Mouse (Mus musculus): ENCODE data around the gene Apip. TPM values are rescaled to one million over a fixed set of nuclear protein-coding genes. Genes with fewer than 3 reads are reported as not detected.

Apip gene
- total RNA-seq, 2 experiments from 2014 or later: 21.6 to 30.9 TPM

- intact Hi-C loops (cut with DNase I): loop anchor here (1.0 to 10.0 kb wide), 2 partner anchors 262 to 359 kb away; no protein-coding TSS in a partner anchor
- no peak for DNase-seq (ENCODE audit: low spot score in 2 of 2)
Measured at GRCm38 (mm10) chr2:103085633-103086032, 12.2 kb downstream of the Apip start.

- DNase-seq (ENCODE audit: low spot score in 2 of 2): peak; percentile 42 to 71
Measured at GRCm38 (mm10) chr2:103086432-103086831, 13.0 kb downstream of the Apip start.

DNA sequence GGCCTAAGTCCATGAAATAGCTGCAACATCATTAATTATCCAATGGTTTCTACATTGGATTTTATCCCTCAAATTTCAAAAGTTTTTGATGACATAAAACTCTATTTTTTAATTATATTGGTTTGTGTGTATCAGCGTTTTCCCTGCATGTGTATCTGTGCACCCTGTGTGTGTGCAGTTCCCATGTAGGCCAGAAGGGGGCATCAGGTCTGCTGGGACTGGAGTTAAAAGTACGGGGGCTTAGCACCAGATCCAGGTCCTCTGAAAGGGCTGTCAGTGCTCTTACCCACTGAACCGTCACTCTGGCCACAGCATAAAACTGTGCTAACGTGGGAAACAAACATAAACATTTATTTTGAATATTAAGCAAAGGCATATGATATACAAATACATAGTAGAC, 14.6 kb downstream of the Apip start:
- no peak for DNase-seq (ENCODE audit: low spot score in 2 of 2)
- intact Hi-C loops (cut with DNase I): loop anchor here (10.0 kb wide), 1 partner anchor 357 kb away; no protein-coding TSS in a partner anchor

More at GRCm38 (mm10) chr2:103086432-103086831, 13.0 kb downstream of the Apip start:
- intact Hi-C loops (cut with DNase I): loop anchor here (1.0 to 10.0 kb wide), 2 partner anchors 261 to 358 kb away; no protein-coding TSS in a partner anchor

DNA sequence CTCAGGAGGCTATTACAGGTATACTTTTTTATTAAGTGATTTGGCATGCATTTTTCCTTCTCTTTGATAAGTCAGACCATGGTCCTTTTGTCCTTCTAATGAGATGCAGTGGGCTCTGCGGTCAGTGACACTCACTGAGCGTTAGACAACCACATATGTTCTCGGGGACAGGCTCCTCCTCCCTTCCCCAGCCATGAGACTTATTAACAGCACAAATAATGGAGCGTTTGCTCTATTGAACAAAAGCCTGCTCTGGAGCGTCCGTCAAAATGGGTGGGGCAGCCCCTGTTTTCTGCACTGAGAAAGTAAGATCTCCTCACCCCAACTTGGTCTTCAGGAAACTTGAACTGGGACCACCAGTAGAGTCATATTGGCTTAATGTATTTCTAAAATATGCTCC, 16.0 kb downstream of the Apip start:
- DNase-seq (ENCODE audit: low spot score in 2 of 2): no peak
- intact Hi-C loops (cut with DNase I): loop anchor here (10.0 kb wide), 1 partner anchor 355 kb away; no protein-coding TSS in a partner anchor

- no peak for DNase-seq (ENCODE audit: low spot score in 2 of 2)
- intact Hi-C loops (cut with DNase I): no loop called here
Measured at GRCm38 (mm10) chr2:103102595-103102994, 29.1 kb downstream of the Apip start.

- DNase-seq (ENCODE audit: low spot score in 2 of 2): no peak
- intact Hi-C loops (cut with DNase I): no loop called here
Measured at GRCm38 (mm10) chr2:103106172-103106571, 32.7 kb downstream of the Apip start.

DNA sequence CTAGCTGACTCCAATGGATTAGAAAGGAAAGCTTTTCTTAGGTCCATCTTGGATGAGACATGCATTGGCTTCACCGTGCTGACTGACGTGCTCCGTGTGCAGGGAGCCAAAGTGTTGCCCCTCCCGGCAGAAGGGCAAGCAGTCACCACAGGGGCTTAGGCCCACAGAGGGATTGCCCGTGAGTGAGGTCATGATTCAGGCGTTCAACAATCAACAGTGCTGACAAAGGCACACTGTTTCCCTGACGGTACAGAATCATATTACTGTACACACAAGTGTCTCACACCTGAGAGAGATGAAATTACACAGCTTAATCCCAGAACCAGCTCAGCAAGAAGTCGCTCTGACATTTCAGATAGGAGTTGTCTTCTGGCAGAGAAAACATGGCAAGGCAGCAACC, 38.2 kb downstream of the Apip start:
- intact Hi-C loops (cut with DNase I): no loop called here
- no peak for DNase-seq (ENCODE audit: low spot score in 2 of 2)

DNA sequence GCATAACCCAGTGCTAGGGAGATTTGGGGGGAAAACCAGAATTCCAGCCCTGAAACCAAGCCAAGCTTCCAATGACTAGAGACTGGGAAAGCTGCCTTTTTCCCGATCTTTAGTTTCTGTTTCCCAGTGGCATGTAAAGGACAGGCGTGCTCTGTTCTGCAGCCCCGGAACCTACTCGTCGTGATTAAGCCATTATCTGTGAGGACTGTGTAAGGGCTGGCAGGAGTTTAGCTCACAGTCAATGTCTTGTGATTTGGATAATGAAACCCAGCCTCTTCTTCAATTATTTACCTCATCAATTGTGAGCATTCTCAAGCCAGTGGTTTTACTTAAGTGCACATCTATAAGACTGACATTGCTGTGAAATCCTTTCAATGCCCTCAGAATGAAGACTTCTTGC, 43.7 kb downstream of the Apip start:
- intact Hi-C loops (cut with DNase I): no loop called here
- DNase-seq (ENCODE audit: low spot score in 2 of 2): no peak

DNA sequence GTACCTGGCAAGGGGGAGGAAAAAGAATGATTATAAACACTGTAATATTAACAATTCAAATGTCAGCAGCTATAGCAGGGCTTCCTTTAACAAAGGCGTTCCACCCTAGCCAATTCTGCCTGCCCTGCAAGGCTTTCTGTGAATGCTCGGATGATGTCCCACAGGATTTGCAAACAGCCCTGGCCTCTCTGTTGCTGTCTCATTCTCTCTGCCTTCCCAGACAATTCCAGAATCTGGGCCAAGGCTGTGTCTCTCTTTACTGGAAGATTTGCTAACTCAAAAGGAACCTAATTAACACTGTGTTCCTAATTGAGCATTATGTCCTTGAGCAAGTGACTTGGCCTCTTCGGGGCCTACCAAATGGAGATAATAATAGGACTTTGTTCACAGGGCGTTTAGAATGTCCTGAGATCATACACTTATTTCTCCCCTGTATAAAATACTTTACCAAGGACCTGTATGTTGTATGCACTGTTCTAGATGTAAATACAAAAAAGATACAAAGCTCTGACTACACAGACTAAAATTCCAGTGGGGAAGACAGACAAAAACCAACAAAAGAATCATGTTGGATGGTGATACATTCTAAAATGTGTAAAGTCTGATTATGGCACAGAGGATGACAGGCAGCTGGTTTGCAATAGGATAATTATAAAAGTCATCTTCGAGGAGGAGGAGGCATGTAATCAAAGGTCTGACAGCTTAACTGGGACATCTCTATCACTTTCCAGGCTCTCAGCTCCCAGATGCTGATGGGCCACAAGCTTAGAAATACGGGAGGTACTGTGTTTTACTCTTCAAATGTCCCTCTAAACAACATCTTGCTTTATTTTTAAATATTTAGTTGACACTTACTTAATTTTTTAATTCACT, 45.1 kb downstream of the Apip start:
- intact Hi-C loops (cut with DNase I): no loop called here

DNA sequence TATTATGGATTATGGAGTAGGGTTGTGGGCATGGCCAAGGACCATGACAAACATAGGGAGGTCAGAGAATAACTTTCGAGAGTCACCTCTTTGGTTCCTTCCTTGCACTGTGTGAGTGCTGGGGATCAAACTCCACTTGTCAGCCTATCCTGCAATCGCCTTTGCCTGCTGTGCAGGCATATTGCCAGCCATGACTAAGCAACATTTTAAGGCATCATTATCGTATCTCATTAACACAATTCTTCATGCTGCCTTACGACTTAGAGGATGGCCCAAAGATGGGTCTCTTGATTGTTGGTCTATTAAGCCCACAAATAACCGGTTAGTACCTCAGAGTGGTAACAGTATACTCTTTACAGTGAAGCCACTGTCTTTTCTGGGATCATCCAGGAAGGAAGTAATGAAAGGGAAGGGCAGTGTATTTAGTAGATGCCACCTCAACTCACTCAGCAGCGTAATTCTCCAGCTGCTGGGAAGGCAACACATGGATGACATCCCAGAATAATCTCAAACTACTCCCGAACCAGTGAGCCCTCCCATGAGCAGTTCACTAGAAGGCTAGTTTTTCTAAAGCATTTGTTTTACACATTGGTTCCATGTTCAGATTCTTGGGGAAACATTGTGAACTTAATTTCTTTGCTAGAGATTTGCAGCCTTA, 45.9 kb downstream of the Apip start:
- intact Hi-C loops (cut with DNase I): no loop called here
- no peak for DNase-seq (ENCODE audit: low spot score in 2 of 2)

More for the DNA sequence above, 45.1 kb downstream of the Apip start:
- DNase-seq (ENCODE audit: low spot score in 2 of 2): no peak

GRCm38 (mm10) chr2:103129676-103130075, 56.2 kb downstream of the Apip start:
- DNase-seq (ENCODE audit: low spot score in 2 of 2): no peak
- intact Hi-C loops (cut with DNase I): no loop called here

- intact Hi-C loops (cut with DNase I): no loop called here
- DNase-seq (ENCODE audit: low spot score in 2 of 2): no peak
Measured at GRCm38 (mm10) chr2:103131145-103131544, 57.7 kb downstream of the Apip start.

DNA sequence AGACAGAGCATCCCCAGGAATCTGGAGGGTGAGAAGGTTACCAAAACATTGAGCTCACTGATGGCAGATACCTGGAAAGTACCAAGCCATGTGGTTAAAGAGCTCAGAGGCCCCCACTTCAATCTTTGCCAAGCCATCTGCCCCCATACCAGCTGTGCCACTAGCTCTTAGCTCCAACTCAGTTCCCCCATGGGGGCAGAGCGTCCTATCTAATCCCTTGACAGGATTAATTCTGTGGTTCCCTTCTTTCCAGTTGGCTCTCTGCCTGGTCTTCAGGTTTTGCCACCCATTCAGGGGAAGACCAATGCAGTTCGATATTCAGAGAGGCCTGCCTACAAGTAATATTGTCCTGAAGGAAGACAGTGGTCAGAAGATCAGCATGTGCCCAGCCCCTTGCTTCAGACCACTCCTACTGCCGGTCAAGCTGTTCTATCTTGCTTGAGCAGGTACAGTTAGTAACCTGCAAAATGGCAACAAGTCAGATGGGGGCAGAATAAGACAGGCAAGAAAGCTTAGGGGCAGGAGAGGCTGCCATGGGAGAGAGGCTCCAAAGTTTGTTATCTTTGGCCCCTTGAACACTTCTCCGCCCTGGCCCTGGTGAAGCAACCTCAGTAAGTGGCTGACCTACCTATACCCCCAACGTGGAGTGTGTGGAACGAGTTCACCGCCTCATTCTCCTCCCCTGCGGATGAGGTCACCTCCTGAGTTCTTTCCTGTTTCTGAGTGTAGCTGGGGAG, 65.2 kb downstream of the Apip start:
- intact Hi-C loops (cut with DNase I): no loop called here
- DNase-seq (ENCODE audit: low spot score in 2 of 2): no peak

Other genes with a start within 250 kb of the Apip start
- gene Cd44, start 172.0 kb upstream of the Apip start, total RNA-seq (2021): 1 to 10 TPM; 7.0 to 8.4 TPM
- 10 to 100 TPM; 72.6 to 75.9 TPM for gene Pdhx, start 162 bp upstream of the Apip start, total RNA-seq (2021)
- under 1 TPM; 0.13 to 0.25 TPM for gene Ehf, start 229.6 kb downstream of the Apip start, total RNA-seq (2021)